Mouse (Mus musculus): ENCODE data around the gene Llph. TPM values are rescaled to one million over a fixed set of nuclear protein-coding genes. Genes with fewer than 3 reads are reported as not detected.

Llph gene
- polyA plus RNA-seq (2015; fragmentation: Nextera tagmentation; extraction: Ambion mirVana) = 42.6 and 48.5 TPM in 2 replicates

DNA sequence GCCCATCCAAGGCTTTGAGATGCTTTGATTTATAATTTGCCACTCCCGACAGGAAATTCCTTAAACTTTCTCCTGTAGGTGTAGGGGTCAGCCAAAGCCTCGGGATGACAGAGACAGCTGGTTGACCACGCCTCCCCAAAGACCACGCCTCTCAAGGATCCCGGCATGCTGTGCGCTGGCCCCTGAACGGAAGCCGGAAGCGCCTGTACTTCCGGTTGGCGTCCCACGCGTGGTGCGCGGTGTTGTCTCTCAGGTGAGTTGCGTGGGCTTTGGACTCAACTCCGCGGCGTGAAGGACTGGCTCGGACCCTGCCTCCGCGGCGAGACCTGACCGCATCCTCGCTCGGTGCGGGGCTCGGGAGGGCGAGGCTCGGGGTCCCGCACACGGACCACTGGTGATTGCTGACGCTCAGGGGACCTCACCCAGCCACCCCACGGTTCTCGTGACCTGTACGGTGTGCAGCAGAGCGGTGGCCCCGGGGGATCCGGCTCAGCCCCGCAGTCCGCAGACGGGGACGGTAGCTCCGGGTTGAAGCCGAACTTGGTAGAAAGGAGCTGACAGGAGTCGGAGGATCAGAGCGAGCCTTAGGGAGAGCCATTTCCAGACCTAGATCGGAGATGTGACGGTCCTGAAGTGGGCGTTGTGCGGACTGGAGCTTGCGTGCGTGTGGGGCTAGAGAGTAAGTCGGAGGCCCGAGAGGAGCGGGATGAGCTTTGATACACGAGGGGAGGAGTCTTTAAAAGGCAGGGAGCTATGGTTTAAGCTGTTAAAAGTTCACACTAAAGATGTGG, at the start of gene Llph:
Gene Llph, plus strand, starts transcription at position 200 of the 791 bp plus-strand sequence.
- Histone ChIP-seq H3K27ac (peak within 1 kb of the TSS; percentile 69), H3K36me3 (peaks cover 37% of the 10 kb centered on the region), H3K27me3 (no peaks in the 10 kb centered on the region), H3K4me1 (replicated peaks) (peaks cover 25% of the 10 kb centered on the region), H3K4me3 (replicated peaks) (peak within 1 kb of the TSS; percentile 81), H3K4me2 (peak within 1 kb of the TSS; percentile 86), H3K9ac (peak within 1 kb of the TSS; percentile 83), H3K9me3 (replicated peaks) (no peaks in the 10 kb centered on the region)
- DNase-seq = peak; percentile 82
- under 1% methylated on average over 57 of the region's 57 CpGs for WGBS (ENCODE audit: insufficient replicate concordance)
- peak; percentile 92 for ATAC-seq (ENCODE audit: low read depth)

DNA sequence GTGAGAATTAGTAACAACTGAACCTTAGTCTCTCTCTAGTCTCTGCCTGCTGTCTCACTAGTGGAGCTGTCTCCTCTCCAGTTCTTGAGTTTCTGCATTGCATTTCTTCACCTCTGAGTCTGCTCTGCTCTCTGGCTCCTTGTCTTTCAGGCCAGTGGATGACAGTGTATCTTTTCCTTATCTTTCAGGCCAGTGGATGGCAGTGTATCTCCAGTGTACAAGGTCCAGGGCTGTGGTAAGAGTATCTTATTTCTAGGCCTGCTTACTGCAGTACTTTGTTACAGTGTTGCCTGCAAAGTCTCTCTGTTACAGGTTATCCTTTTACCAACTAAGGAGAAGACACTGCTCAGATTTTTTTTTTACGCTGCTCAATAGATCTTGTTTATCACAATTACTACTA, 44.0 kb upstream of the Llph start:
- H3K4me3 ChIP-seq (replicated peaks) = no peak overlapping the region
- H3K36me3 ChIP-seq = no peaks in the 10 kb centered on the region
- no peak overlapping the region for H3K4me2 ChIP-seq
- peak; percentile 79 for ATAC-seq (ENCODE audit: low read depth)
- H3K27me3 ChIP-seq = no peaks in the 10 kb centered on the region
- no peaks in the 10 kb centered on the region for H3K9me3 ChIP-seq (replicated peaks)
- no peak for DNase-seq
- no peak overlapping the region for H3K27ac ChIP-seq
- no peak overlapping the region for H3K9ac ChIP-seq
- WGBS (ENCODE audit: insufficient replicate concordance) = 68% methylated on average over 1 of the region's 1 CpGs
- H3K4me1 ChIP-seq (replicated peaks) = no peaks in the 10 kb centered on the region

DNA sequence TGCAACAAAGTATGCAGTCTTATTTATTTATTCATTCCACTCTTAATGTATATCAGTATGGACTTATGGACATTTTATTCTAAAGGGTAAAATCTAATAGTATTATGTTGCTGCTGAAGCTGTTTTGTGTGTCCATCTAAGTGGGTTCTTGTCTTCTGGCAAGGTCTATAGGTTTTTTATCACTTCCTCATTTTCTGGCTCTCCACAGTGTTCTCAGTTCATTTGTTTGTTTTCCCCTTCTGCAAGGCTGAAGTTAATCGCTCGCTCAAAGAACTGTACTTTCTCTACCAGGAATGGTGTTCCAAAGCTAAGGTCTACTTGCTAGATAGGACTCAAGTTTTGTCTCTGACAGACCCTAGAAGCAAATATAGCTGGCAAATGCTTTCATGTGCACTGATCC, 43.5 kb upstream of the Llph start:
- H3K4me3 ChIP-seq (replicated peaks) = no peak overlapping the region
- H3K36me3 ChIP-seq = no peaks in the 10 kb centered on the region
- no peak overlapping the region for H3K27ac ChIP-seq
- ATAC-seq (ENCODE audit: low read depth) (no peak), DNase-seq (no peak)
- H3K9me3 ChIP-seq (replicated peaks) = no peaks in the 10 kb centered on the region
- H3K4me2 ChIP-seq = no peak overlapping the region
- H3K27me3 ChIP-seq = no peaks in the 10 kb centered on the region
- no peak overlapping the region for H3K9ac ChIP-seq
- 24% methylated on average over 2 of the region's 2 CpGs for WGBS (ENCODE audit: insufficient replicate concordance)
- H3K4me1 ChIP-seq (replicated peaks) = no peaks in the 10 kb centered on the region

DNA sequence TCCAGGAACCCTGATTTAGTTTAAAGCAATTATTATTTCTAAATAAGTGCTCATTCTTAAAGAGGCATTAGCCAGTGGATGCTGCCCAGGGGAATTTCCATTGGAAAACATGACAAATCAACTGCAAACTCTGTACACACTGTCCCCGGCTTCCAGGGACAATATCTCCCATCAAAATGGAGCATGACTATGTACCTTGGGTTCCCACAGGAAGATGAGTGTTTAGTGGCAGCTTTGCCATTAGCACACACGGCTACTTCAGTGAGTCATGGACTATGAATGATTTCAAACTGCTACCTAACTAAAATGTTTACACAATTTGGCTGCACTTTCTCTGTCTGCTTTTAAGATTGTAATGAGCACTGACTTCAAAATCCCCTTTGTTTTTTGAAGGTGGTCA, 38.4 kb upstream of the Llph start:
- H3K9ac ChIP-seq = no peak overlapping the region
- no peak overlapping the region for H3K4me2 ChIP-seq
- no peak for ATAC-seq (ENCODE audit: low read depth)
- H3K4me1 ChIP-seq (replicated peaks) = peaks cover 9% of the 10 kb centered on the region; the same call in 1 of the 2 replicates
- no peak overlapping the region for H3K27ac ChIP-seq
- DNase-seq = no peak
- no peak overlapping the region for H3K4me3 ChIP-seq (replicated peaks)
- H3K9me3 ChIP-seq (replicated peaks) = no peaks in the 10 kb centered on the region
- H3K36me3 ChIP-seq = no peaks in the 10 kb centered on the region
- WGBS (ENCODE audit: insufficient replicate concordance) = 46% methylated on average over 2 of the region's 2 CpGs
- no peaks in the 10 kb centered on the region for H3K27me3 ChIP-seq

DNA sequence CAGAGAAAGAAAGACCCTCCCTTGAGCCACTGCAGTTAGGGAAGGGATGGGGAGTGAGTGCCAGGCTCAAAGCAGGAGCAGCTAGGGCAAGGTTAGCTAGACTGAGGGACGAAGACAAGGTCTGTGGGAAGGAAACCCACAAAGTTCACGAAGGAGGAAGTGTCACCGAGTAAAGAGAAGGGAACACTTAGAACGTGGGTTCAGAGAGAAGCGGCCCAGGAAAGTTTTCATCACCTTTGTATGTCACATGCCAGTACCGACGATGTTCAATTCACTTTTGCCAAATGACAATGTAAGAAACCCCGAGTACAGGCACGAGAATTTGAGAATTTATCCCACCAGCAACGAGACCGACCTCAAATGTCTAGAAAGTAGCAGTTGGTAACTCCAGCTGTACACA, 37.6 kb upstream of the Llph start:
- peak overlapping the region; percentile 29; the same call in 1 of the 2 replicates for H3K4me2 ChIP-seq
- no peaks in the 10 kb centered on the region for H3K36me3 ChIP-seq
- H3K4me3 ChIP-seq (replicated peaks) = no peak overlapping the region
- WGBS (ENCODE audit: insufficient replicate concordance) = 17% methylated on average over 11 of the region's 11 CpGs
- no peak overlapping the region for H3K27ac ChIP-seq
- peaks cover 9% of the 10 kb centered on the region; the same call in 1 of the 2 replicates for H3K4me1 ChIP-seq (replicated peaks)
- H3K27me3 ChIP-seq = no peaks in the 10 kb centered on the region
- H3K9ac ChIP-seq = no peak overlapping the region
- H3K9me3 ChIP-seq (replicated peaks) = no peaks in the 10 kb centered on the region
- DNase-seq (no peak), ATAC-seq (ENCODE audit: low read depth) (no peak)

DNA sequence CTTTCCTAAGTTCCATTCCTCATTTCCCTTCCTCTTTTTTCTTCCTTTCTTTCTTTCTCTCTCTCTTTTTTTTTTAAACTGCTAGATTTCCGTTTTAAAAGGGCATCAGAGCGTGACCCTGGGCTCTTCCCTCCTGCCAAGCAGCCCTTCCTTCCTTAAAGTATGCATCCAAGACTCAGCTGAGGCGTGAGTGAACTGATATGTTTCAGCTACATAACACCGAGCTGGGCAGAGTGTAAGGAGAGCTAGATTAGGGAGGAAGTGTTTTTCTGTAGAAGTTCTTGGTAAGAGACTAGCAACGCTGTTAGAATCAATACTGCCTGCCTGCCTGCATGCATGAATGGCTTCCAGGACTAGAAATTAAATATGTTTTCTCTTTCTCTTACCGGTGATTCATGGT, 37.1 kb upstream of the Llph start:
- 17% methylated on average over 6 of the region's 6 CpGs for WGBS (ENCODE audit: insufficient replicate concordance)
- DNase-seq = no peak
- Histone ChIP-seq H3K36me3 (no peaks in the 10 kb centered on the region), H3K27ac (no peak overlapping the region), H3K27me3 (no peaks in the 10 kb centered on the region), H3K9me3 (replicated peaks) (no peaks in the 10 kb centered on the region), H3K4me3 (replicated peaks) (no peak overlapping the region), H3K9ac (no peak overlapping the region), H3K4me2 (peak overlapping the region; percentile 29; the same call in 1 of the 2 replicates), H3K4me1 (replicated peaks) (peaks cover 9% of the 10 kb centered on the region; the same call in 1 of the 2 replicates)
- no peak for ATAC-seq (ENCODE audit: low read depth)

DNA sequence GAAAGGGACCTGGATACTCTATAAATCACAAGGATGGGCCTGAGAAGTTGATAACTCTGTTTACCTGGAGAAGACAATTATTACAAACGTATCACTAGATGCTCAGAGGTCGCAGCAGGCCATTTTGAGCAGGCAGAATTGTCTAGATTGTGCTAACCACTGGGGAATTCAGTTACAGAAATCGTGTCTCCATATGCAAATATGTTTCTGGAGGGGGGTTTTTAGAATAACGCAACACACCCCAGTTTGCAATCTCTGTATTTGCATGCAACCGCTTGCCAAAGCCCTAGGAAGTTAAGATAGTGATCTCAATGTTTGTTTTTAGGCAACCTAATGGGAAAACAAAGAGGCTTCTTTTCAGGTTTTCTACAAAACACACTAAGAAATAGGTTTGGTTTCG, 35.7 kb upstream of the Llph start:
- 68% methylated on average over 6 of the region's 6 CpGs for WGBS (ENCODE audit: insufficient replicate concordance)

DNA sequence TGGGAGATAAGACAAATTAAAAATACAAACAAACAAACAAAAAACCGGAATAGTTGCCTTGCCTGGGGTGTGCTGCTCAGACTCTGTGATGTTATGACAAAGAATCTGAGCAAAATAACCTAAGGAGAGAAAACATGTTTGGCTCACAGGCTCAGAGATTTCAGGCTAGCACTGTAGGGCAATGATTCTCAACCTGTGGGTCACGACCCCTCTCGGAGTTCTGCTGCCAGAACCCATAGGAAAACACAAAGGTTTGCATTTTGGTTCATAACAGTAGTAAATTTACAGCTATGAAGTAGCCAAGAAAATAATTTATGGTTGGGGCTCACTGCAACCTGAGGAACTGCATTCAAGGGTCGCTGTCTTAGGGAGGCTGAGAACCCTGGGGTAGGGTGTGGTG, 34.6 kb upstream of the Llph start:
- Histone ChIP-seq H3K4me1 (replicated peaks) (peaks cover 9% of the 10 kb centered on the region; the same call in 1 of the 2 replicates), H3K9me3 (replicated peaks) (no peaks in the 10 kb centered on the region), H3K27me3 (no peaks in the 10 kb centered on the region), H3K36me3 (no peaks in the 10 kb centered on the region), H3K27ac (no peak overlapping the region), H3K4me3 (replicated peaks) (no peak overlapping the region), H3K9ac (no peak overlapping the region), H3K4me2 (no peak overlapping the region)
- no peak for DNase-seq
- no peak for ATAC-seq (ENCODE audit: low read depth)
- WGBS (ENCODE audit: insufficient replicate concordance) = 70% methylated on average over 4 of the region's 4 CpGs

More for the DNA sequence above, 35.7 kb upstream of the Llph start:
- ATAC-seq (ENCODE audit: low read depth) (no peak), DNase-seq (no peak)
- H3K4me2 ChIP-seq = no peak overlapping the region
- no peaks in the 10 kb centered on the region for H3K27me3 ChIP-seq
- H3K4me3 ChIP-seq (replicated peaks) = no peak overlapping the region
- H3K4me1 ChIP-seq (replicated peaks) = peaks cover 9% of the 10 kb centered on the region; the same call in 1 of the 2 replicates
- no peak overlapping the region for H3K9ac ChIP-seq
- H3K9me3 ChIP-seq (replicated peaks) = no peaks in the 10 kb centered on the region
- H3K27ac ChIP-seq = no peak overlapping the region
- no peaks in the 10 kb centered on the region for H3K36me3 ChIP-seq

DNA sequence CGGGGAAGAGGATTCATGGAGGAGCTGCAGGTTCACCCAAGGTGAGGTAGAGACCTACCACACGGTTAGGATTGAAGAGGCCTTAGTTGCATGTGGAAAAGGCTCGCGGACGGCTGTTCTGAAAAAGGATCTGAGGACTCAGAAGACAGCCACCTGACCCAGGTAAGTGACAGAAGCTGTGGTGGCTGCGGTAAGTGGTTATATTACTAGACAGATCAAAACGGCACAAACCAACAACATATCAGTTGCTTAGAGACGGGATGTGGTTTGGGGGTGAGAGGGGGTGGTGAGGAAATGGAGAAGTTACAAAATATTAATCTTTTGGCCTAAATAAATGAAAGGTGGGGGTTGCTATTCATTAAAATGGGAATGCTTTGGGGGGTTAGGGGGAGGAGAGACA, 33.6 kb upstream of the Llph start:
- ATAC-seq (ENCODE audit: low read depth) = no peak
- H3K4me3 ChIP-seq (replicated peaks) = no peak overlapping the region

DNA sequence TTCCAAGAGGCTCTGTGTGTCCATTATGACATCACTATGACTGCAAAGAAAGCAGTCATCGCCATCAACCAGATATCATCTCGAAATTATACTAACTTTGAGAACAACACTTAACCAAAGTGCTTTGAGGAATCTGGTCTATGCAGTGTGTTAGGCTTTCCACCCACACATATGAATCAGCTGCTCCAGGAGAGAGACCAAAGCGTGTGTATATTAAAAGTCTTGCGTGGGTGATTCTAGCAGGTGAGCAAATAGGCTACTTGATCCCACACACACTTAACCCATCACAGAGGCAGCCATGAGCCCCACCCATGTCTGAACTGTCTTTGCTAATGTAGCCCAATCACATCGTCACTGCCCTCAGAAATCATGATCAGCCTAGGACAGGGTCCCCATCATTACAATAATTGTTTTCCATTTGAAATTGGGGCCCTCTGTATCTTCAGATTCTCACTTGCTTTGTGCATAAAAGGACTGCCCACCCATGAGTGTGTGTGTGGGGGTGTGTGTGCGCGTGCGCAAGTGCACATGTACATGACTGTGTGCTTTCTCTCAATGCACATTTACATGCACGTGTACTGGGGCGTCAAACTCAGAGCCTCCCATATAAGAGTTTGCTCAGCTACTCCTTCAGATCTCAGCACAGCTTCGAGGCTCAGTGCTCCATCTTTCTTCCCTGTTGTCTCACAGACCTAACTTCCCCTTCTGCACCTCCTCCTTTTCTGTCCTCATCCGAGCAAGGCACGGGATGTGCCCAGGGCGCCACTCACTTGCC, 29.6 kb upstream of the Llph start:
- H3K4me3 ChIP-seq (replicated peaks) = no peak overlapping the region
- no peaks in the 10 kb centered on the region for H3K9me3 ChIP-seq (replicated peaks)
- H3K9ac ChIP-seq = no peak overlapping the region
- H3K4me1 ChIP-seq (replicated peaks) = peaks cover 13% of the 10 kb centered on the region
- no peak overlapping the region for H3K4me2 ChIP-seq
- DNase-seq = no peak
- WGBS (ENCODE audit: insufficient replicate concordance) = 57% methylated on average over 14 of the region's 14 CpGs
- no peak overlapping the region for H3K27ac ChIP-seq
- no peaks in the 10 kb centered on the region for H3K36me3 ChIP-seq
- H3K27me3 ChIP-seq = peaks cover 24% of the 10 kb centered on the region
- ATAC-seq (ENCODE audit: low read depth) = no peak

More for the DNA sequence above, 33.6 kb upstream of the Llph start:
- H3K27ac ChIP-seq = no peak overlapping the region
- no peaks in the 10 kb centered on the region for H3K36me3 ChIP-seq
- no peaks in the 10 kb centered on the region for H3K27me3 ChIP-seq
- peaks cover 9% of the 10 kb centered on the region; the same call in 1 of the 2 replicates for H3K4me1 ChIP-seq (replicated peaks)
- H3K9ac ChIP-seq = no peak overlapping the region
- DNase-seq = no peak
- H3K9me3 ChIP-seq (replicated peaks) = no peaks in the 10 kb centered on the region
- 47% methylated on average over 8 of the region's 8 CpGs for WGBS (ENCODE audit: insufficient replicate concordance)
- no peak overlapping the region for H3K4me2 ChIP-seq

DNA sequence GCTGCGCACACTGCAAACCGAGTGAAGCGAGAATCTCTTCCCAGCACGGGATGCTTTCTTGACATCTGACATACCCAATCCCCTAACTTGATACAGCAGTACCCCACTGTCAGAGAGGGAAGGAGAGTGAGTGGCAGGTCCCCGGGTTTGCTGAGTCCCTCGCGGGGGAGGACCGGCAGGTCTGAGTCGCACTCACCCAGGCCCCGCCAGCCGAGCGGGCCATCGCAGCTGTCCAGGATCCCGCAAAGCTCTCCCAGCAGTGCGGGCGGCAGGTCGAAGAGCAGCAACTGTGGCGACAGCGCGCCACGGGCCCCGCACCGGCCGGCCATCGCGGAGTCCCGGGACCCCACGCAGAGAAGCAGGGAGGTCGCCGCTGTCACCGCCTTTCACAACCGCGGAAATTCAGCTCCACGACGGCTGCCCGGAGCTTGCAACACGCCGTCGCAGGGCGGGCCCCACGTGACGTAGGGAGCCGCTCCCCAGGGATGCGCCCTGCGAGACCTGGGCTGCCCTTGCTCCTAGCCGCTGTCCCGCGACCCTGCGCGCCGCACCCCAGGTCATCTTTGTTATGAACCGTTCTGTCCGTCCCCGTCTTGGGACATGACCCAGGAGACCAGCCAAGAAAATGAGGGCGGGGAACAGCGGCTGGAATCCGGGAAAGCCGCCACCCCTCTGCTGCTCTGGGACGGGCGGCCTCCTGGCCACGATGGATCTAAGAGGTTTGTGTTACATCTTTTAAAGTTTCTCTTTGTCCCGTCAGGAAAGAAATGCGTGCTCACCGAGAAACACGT, 25.5 kb upstream of the Llph start, which contains the start of gene Tmbim4:
Gene Tmbim4, plus strand, starts transcription at position 460 of the 791 bp plus-strand sequence.
- no peaks in the 10 kb centered on the region for H3K36me3 ChIP-seq
- H3K4me3 ChIP-seq (replicated peaks) = peak within 1 kb of the TSS; percentile 65
- peaks cover 13% of the 10 kb centered on the region for H3K4me1 ChIP-seq (replicated peaks)
- peaks cover 30% of the 10 kb centered on the region for H3K27me3 ChIP-seq
- no peaks in the 10 kb centered on the region for H3K9me3 ChIP-seq (replicated peaks)
- peak within 1 kb of the TSS; percentile 47; the same call in 1 of the 2 replicates for H3K27ac ChIP-seq
- H3K9ac ChIP-seq = peak within 1 kb of the TSS; percentile 63
- DNase-seq (peak; percentile 57), ATAC-seq (ENCODE audit: low read depth) (peak; percentile 86)
- WGBS (ENCODE audit: insufficient replicate concordance) = 2% methylated on average over 65 of the region's 65 CpGs
- peak within 1 kb of the TSS; percentile 92 for H3K4me2 ChIP-seq
